Mouse (Mus musculus) heart, postnatal 0 days (tissue): ENCODE results near the gene Mast4.

ENCODE experiments used
- CTCF ChIP-seq: IDR thresholded peaks from 2 replicates; pipeline ENCODE4 v1.5.1; 2016; ENCODE audit warnings: antibody characterized with exemption, control low read depth, low read depth
- EP300 ChIP-seq: IDR thresholded peaks from 2 replicates; pipeline ENCODE4 v1.6.1; 2016; ENCODE audit warnings: antibody characterized with exemption, low read depth

DNA sequence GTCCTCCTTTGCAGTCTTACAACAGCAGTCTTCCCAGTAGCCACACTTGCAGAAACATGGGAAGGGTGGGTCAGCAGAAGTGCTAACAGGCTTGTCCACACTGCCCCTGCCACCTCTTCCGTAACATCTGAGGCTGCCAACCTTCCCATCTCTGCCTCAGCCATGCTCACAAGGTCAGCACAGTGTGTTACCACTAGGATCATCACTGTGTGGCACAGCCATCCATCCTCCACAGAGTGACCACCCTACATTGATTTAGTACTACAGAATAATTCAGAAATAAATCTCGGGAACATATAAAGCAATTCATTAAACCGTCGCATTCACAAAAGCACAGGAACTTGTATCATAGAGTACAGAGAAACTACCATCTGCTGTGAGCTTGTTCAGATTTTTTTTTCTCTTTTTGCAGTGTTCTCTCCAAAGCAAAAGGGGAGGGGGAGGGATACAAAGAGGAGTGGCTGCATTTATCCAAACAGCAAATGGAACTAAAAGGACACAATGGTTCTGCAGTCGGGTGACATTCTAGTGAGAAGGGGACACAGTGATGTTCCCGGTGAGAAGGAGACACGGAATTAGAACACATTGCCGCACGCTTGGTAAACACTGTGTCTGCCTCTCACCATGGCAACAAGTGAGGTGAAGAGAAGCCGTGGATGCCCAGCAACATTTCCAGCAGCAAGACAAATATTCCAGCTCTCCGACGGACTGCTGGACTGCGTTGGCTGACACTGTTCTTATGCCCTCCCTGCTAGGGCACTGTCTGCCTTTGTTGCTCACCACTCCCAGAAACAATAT, 388.1 kb downstream of the Mast4 start:
- TF ChIP-seq CTCF (no peak), EP300 (no peak)
